Mouse (Mus musculus): Measurements from ENCODE around the gene D330020A13Rik.

DNA sequence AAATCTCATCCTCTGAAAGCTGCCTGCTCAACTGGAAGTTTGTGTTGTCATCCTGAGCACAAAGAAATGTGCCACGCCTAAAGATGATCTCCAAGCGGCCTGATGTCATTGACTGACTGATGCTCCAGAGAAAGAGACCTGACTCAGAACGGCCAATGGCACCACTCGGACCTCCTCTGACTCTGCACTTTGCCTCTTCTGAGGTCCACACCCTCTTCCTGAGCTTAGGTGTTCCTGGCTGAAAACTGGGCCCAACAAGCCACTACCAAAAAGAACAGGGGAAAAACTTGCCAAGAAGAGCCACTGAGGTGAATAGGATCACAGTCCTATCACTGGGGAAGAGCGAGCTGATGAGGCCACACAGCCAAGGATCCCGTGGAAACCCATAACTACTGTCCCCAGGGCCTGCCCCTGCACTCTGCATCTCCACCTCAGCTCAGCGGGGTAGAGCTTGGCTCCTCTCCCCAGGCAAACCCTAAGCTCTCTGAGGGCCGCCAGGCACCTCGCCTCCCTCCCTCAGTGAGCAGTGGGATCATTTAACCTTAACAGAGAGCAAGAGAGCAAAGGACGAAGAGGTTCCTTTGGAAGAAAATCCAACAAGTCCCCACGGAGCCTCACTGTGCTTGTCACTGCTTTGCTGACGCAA, 31.2 kb upstream of the D330020A13Rik start:
- TF ChIP-seq CTCF (IDR thresholded peaks at IDR 0.05; ENCODE audit: low read depth, low read length) (no peak), POLR2A (IDR thresholded peaks at IDR 0.05; ENCODE audit: borderline replicate concordance, low read depth, low read length) (no peak)
